Mouse (Mus musculus): ENCODE data around the gene Pitx3.
"Not testable (repeated sequence)": the region's sequence is repeated elsewhere in the genome, so short reads cannot be mapped to it uniquely, and the experiment has no call there.

Pitx3 gene

DNA sequence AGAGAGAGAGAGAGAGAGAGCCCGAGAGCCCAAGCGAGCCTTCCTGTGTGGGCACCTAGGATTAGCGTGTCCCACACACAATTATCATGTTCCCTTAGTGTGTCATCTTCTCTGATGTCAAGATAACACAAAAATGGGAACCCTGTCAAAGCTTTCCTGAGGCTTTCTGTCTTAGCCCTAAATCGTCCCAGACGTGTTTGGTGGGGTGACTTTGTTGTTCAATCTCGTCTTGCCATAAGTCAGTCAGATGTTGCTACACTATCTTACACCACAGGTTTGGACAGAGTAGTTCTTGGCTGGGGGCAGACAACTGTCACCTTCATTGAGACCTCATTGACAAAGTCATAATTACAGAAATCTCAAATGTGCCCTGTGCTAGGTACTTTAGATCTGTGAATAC, 15.5 kb downstream of the Pitx3 start:
- DNase-seq (ENCODE audit: extremely low read depth, insufficient read length, low spot score) = no peak

- DNase-seq (ENCODE audit: extremely low read depth, insufficient read length, low spot score) = no peak
Observed at GRCm38 (mm10) chr19:46131694-46132525, 16.2 kb downstream of the Pitx3 start, which contains the start of gene Elovl3. Elovl3 (plus strand) TSS chr19:46131897.

GRCm38 (mm10) chr19:46131283-46131682, 16.8 kb downstream of the Pitx3 start:
- DNase-seq (ENCODE audit: extremely low read depth, insufficient read length, low spot score) = no peak

DNA sequence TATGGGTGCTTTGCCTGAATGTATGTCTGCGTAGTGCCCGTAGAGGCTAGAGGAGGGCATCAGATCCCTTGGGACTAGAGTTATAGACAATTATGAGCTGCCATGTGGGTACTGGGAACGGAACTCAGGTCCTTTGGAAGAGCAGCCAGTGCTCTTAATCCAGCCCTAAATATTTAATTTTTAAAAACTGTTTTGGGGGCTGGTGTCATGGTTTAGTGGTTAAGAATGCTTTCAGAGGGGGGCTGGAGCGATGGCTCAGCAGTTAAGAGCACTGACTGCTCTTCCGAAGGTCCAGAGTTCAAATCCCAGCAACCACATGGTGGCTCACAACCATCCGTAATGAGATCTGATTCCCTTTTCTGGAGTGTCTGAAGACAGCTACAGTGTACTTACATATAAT, 18.4 kb downstream of the Pitx3 start:
- not testable (repeated sequence) for DNase-seq (ENCODE audit: extremely low read depth, insufficient read length, low spot score)

GRCm38 (mm10) chr19:46126301-46126700, 21.8 kb downstream of the Pitx3 start:
- no peak for DNase-seq (ENCODE audit: extremely low read depth, insufficient read length, low spot score)

GRCm38 (mm10) chr19:46124651-46125050, 23.5 kb downstream of the Pitx3 start:
- no peak for DNase-seq (ENCODE audit: extremely low read depth, insufficient read length, low spot score)

- DNase-seq (ENCODE audit: extremely low read depth, insufficient read length, low spot score) = no peak
Observed at GRCm38 (mm10) chr19:46123876-46124275, 24.2 kb downstream of the Pitx3 start.

GRCm38 (mm10) chr19:46120872-46121271, 27.3 kb downstream of the Pitx3 start:
- DNase-seq (ENCODE audit: extremely low read depth, insufficient read length, low spot score) = no peak

- DNase-seq (ENCODE audit: extremely low read depth, insufficient read length, low spot score) = no peak
Observed at GRCm38 (mm10) chr19:46119458-46119857, 28.7 kb downstream of the Pitx3 start.

- DNase-seq (ENCODE audit: extremely low read depth, insufficient read length, low spot score) = no peak
Observed at GRCm38 (mm10) chr19:46114617-46115016, 33.5 kb downstream of the Pitx3 start.

- DNase-seq (ENCODE audit: extremely low read depth, insufficient read length, low spot score) = no peak
Observed at GRCm38 (mm10) chr19:46110781-46111180, 37.3 kb downstream of the Pitx3 start.

- DNase-seq (ENCODE audit: extremely low read depth, insufficient read length, low spot score) = no peak
Observed at GRCm38 (mm10) chr19:46110214-46110613, 37.9 kb downstream of the Pitx3 start.

DNA sequence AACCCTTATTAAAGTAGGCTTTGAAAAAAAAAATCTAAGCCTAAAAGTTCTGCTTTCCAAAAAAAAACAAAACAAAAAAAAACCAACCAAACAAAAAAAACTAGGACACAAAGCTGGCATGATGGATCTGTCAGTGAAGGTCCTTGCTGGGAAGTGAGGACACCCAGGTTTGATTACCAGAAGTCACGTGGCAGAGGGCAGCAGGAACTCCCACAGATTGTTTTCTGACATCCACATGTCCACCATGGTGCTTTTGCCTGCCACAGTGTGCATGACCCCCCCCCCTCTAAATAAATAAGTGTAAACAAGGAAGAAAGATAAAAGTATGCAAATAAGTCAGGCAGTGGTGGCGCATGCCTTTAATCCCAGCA, 44.0 kb downstream of the Pitx3 start:
- DNase-seq (ENCODE audit: extremely low read depth, insufficient read length, low spot score) = no peak

DNA sequence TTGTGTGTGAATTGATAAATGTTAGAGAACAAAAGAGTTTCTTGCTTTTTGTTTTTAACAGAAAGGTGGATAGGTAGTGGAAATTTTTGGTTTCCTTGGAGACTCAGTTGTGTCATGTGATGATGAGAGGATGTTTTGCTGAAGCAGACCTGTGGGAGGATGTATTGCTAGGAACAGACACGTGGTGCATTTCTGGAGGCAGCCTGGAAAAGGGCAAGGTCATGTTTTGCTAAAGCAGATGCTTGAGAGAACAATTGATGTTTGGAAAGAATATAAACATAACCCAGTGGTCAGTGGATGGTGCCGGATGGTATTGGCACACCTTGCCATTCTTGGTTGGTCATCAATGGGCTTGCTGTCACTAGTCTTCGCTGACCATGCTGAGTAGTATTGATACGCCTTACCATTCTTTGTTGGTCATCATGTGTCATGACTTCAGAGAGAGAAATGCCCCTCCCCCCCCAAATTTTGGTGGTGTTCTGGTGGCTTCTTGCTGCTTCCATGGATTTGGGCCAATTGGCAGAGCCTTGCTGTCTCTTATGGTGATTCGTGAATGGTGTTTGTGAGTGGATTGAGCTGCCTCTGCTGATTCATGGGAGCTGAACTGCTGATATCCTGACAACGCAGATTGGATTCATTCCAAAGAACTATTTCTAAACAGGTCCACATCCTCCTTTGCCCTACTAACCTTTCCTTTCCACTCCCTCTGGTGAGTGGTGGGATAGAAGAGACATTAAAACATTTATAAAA, 44.5 kb downstream of the Pitx3 start:
- DNase-seq (ENCODE audit: extremely low read depth, insufficient read length, low spot score) = no peak

GRCm38 (mm10) chr19:46099561-46099960, 48.6 kb downstream of the Pitx3 start:
- no peak for DNase-seq (ENCODE audit: extremely low read depth, insufficient read length, low spot score)

- DNase-seq (ENCODE audit: extremely low read depth, insufficient read length, low spot score) = no peak
Observed at GRCm38 (mm10) chr19:46096396-46096795, 51.7 kb downstream of the Pitx3 start.

DNA sequence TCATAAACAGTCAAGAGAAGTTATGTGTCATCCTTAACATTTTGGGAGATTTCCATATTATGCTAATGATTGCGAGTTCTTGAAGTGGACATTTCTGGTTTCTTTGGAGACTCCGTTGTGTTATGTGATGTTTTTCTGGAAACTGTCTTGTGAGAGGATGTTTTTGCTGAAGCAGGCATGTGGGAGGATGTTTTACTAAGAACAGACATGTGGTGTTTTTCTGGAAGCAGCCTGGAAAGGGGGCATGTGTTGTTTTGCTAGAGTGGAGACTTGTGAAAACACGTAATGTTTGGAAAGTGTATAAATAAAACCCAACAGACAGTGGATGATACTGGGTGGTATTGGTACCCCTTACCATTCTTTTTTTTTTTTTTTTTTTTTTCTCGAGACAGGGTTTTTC, 52.8 kb downstream of the Pitx3 start:
- DNase-seq (ENCODE audit: extremely low read depth, insufficient read length, low spot score) = no peak

- no peak for DNase-seq (ENCODE audit: extremely low read depth, insufficient read length, low spot score)
Observed at GRCm38 (mm10) chr19:46094144-46094543, 54.0 kb downstream of the Pitx3 start.

DNA sequence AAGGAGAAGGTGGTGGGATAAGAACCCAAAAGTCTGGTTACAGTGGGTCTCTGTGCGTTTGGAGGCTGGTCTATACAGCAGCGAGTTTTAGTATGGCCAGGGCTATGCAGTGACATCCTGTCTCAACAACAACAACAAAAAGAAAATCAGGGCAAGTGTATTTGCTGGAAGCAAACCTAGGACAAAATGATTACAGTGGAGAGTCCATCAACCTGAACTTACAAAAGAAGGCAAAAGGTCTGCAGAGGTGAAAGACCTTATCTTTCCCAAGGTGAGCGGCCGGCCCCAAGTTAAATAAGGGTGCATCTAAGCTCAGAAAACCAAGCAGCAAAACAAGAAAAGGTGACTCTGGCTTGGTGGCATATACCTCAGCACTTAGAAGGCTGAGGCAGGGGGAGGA, 56.5 kb downstream of the Pitx3 start:
- no peak for DNase-seq (ENCODE audit: extremely low read depth, insufficient read length, low spot score)

DNA sequence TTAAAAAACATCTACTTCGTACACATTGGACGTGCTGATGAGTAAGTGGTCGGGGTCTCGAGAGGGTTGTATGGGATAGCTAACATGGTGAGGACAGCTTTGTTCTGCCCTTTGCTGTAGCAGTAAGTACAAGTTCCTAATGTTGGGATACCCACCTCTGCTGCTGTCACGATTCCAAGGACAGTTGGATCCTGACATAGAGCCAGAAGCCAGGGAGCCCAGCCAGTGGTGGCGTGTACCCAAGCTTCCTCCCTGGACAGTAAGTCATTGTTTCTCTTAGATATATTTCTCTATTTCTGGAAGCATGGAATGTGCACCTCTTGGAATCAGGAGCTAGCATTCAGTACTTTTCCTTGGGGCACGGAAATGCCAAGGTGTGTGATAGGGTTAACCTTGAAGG, 60.3 kb downstream of the Pitx3 start:
- no peak for DNase-seq (ENCODE audit: extremely low read depth, insufficient read length, low spot score)

GRCm38 (mm10) chr19:46086337-46086736, 61.8 kb downstream of the Pitx3 start:
- no peak for DNase-seq (ENCODE audit: extremely low read depth, insufficient read length, low spot score)

Data from 3134 (cell line).